Mouse (Mus musculus) adrenal gland, postnatal 0 days (tissue): ENCODE measurements around the gene Plekho1. TPM values are rescaled to one million over a fixed set of nuclear protein-coding genes. Genes with fewer than 3 reads are reported as not detected.

Source experiments
- polyA plus RNA-seq: library from polyadenylated mRNA; unstranded; fragments of >200 nt; fragmentation: Nextera tagmentation; extraction: Ambion mirVana; gene quantifications from 2 replicates; pipeline ENCODE4 v1.2.1, GENCODE M21; 2015

The Plekho1 gene
- polyA plus RNA-seq: 25.3 and 38.4 TPM in 2 replicates

GRCm38 (mm10) chr3:95995802-95996428 lies at the start of gene Plekho1:
TSS of gene Plekho1 (minus strand) at chr3:95996001.

Other genes with a start within 250 kb of the Plekho1 start
- gene Tars2, start 235.8 kb downstream of the Plekho1 start, polyA plus RNA-seq: 23.1 and 33.9 TPM in 2 replicates
- gene Rprd2, start 177.1 kb downstream of the Plekho1 start, polyA plus RNA-seq: 15.8 and 21.5 TPM in 2 replicates
- gene Prpf3, start 140.1 kb downstream of the Plekho1 start, polyA plus RNA-seq: 12.8 and 15.7 TPM in 2 replicates
- 417 and 460 TPM in 2 replicates for gene Mrps21, start 124.5 kb downstream of the Plekho1 start, polyA plus RNA-seq
- 1.6 TPM in 2 replicates for gene Ciart, start 113.8 kb downstream of the Plekho1 start, polyA plus RNA-seq
- 32.2 and 76.3 TPM in 2 replicates for gene BC028528, start 104.0 kb downstream of the Plekho1 start, polyA plus RNA-seq
- gene Aph1a, start 102.0 kb downstream of the Plekho1 start, polyA plus RNA-seq: 27.3 and 44.6 TPM in 2 replicates
- gene Car14, start 91.3 kb downstream of the Plekho1 start, polyA plus RNA-seq: 1.1 and 1.3 TPM in 2 replicates
- 65.3 and 81.3 TPM in 2 replicates for gene Anp32e, start 66.8 kb downstream of the Plekho1 start, polyA plus RNA-seq
- gene Vps45, start 62.5 kb upstream of the Plekho1 start, polyA plus RNA-seq: 44.5 and 48.8 TPM in 2 replicates
- gene Otud7b, start 108.5 kb upstream of the Plekho1 start, polyA plus RNA-seq: 10.6 and 16.1 TPM in 2 replicates
- 16.9 and 21.9 TPM in 2 replicates for gene Mtmr11, start 166.0 kb upstream of the Plekho1 start, polyA plus RNA-seq
- 68.8 and 90.2 TPM in 2 replicates for gene Sf3b4, start 176.3 kb upstream of the Plekho1 start, polyA plus RNA-seq
- gene Sv2a, start 185.2 kb upstream of the Plekho1 start, polyA plus RNA-seq: 7.0 and 12.5 TPM in 2 replicates
- gene Bola1, start 223.7 kb upstream of the Plekho1 start, polyA plus RNA-seq: 94.8 and 99.9 TPM in 2 replicates
- gene Hist2h2ab, start 223.9 kb upstream of the Plekho1 start, polyA plus RNA-seq: 0.35 TPM in 1 of 2 replicates, not detected in the other
- gene Hist2h2ac, start 224.9 kb upstream of the Plekho1 start, polyA plus RNA-seq: 4.3 and 5.1 TPM in 2 replicates
- 3.7 and 6.3 TPM in 2 replicates for gene Hist2h2be, start 225.1 kb upstream of the Plekho1 start, polyA plus RNA-seq
- gene Hist2h3c2, start 243.1 kb upstream of the Plekho1 start, polyA plus RNA-seq: 2.3 and 5.0 TPM in 2 replicates
- gene Hist2h2aa2, start 244.3 kb upstream of the Plekho1 start, polyA plus RNA-seq: 258 and 451 TPM in 2 replicates
- 71.6 and 129 TPM in 2 replicates for gene Hist2h2aa1, start 249.5 kb upstream of the Plekho1 start, polyA plus RNA-seq